Mouse (Mus musculus) stomach, postnatal 0 days (tissue): ENCODE data around the gene Zfp609.

Experiments
- CTCF ChIP-seq: IDR thresholded peaks from 2 replicates; pipeline ENCODE4 v1.5.1; 2016; ENCODE audit warnings: antibody characterized with exemption, low read depth, mild to moderate bottlenecking, moderate library complexity
- EP300 ChIP-seq: optimal IDR thresholded peaks from 2 replicates; pipeline ENCODE3; 2016; ENCODE audit warnings: antibody characterized with exemption

GRCm38 (mm10) chr9:65755164-65755563, 72.2 kb downstream of the Zfp609 start:
- TF ChIP-seq CTCF (peak; percentile 50), EP300 (no peak)
